Mouse (Mus musculus): ENCODE measurements around the gene Kdm5a. TPM values are rescaled to one million over a fixed set of nuclear protein-coding genes. Genes with fewer than 3 reads are reported as not detected.
A peak's percentile ranks its signal among the peaks of the same experiment; 100 is the strongest.

The Kdm5a gene
- polyA plus RNA-seq, 1 experiment = 7.5 TPM

DNA sequence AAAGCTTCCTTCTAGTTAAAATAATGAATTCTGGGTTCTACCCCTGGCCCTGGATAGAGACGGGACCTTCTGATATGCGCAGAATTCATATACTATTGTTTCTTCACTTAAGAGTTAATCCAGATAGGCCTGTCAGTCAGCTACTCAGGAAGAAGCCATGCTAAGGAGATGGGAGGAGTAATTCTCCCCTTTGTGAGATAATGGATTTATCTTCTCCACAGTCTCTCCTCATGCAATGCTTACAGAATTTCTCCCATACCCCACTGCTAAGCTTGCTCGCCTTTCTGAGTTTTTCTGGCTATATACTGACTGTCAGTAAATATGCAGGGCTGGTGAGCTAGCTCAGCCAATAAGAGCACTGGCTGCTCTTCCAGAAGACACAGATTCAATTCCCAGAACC lies 86.3 kb downstream of the Kdm5a start:
- H3K27me3 ChIP-seq (ENCODE audit: control insufficient read depth, insufficient read depth, insufficient read length) = no peaks in the 10 kb centered on the region
- H3K4me2 ChIP-seq (ENCODE audit: low read depth) = no peak overlapping the region
- no peak for TF ChIP-seq REST (IDR thresholded peaks at IDR 0.05; ENCODE audit: insufficient read depth, insufficient read length)
- TF ChIP-seq POLR2AphosphoS2 (IDR thresholded peaks at IDR 0.05; ENCODE audit: insufficient read length, low read depth) = no peak
- no peak for TF ChIP-seq MAX (IDR thresholded peaks at IDR 0.05; ENCODE audit: low read depth)
- TF ChIP-seq TCF12 (IDR thresholded peaks at IDR 0.05; ENCODE audit: insufficient read depth, poor library complexity, severe bottlenecking) = no peak
- TF ChIP-seq MYOG (IDR thresholded peaks at IDR 0.05; ENCODE audit: control insufficient read depth in 1 of 3, insufficient read depth in 1 of 3, insufficient read length in 2 of 3, low read depth in 2 of 3) = no peak
- no peak for TF ChIP-seq SRF (IDR thresholded peaks at IDR 0.05; ENCODE audit: control insufficient read depth, insufficient read length, low read depth)
- no peak for TF ChIP-seq CEBPB (IDR thresholded peaks at IDR 0.05; ENCODE audit: insufficient read depth, poor library complexity, severe bottlenecking)
- TF ChIP-seq POLR2A (IDR thresholded peaks at IDR 0.05; ENCODE audit: insufficient read length, low read depth) = no peak
- no peak for TF ChIP-seq USF1 (IDR thresholded peaks at IDR 0.05; ENCODE audit: low read depth)
- TF ChIP-seq MYOD1 (IDR thresholded peaks at IDR 0.05; ENCODE audit: control insufficient read depth in 1 of 3, insufficient read length in 2 of 3, low read depth in 2 of 3) = no peak
- TF ChIP-seq TCF3 (IDR thresholded peaks at IDR 0.05; ENCODE audit: insufficient read length, low read depth) = no peak
- TF ChIP-seq E2F4 (IDR thresholded peaks at IDR 0.05; ENCODE audit: insufficient read depth) = no peak
- no peaks in the 10 kb centered on the region for H3K79me2 ChIP-seq (ENCODE audit: control insufficient read depth, insufficient read depth)
- H3ac ChIP-seq (ENCODE audit: control insufficient read depth, insufficient read length) = no peak overlapping the region
- H3K4me3 ChIP-seq = no peak overlapping the region
- no peaks in the 10 kb centered on the region for H3K36me3 ChIP-seq (ENCODE audit: control insufficient read depth, insufficient read depth)

DNA sequence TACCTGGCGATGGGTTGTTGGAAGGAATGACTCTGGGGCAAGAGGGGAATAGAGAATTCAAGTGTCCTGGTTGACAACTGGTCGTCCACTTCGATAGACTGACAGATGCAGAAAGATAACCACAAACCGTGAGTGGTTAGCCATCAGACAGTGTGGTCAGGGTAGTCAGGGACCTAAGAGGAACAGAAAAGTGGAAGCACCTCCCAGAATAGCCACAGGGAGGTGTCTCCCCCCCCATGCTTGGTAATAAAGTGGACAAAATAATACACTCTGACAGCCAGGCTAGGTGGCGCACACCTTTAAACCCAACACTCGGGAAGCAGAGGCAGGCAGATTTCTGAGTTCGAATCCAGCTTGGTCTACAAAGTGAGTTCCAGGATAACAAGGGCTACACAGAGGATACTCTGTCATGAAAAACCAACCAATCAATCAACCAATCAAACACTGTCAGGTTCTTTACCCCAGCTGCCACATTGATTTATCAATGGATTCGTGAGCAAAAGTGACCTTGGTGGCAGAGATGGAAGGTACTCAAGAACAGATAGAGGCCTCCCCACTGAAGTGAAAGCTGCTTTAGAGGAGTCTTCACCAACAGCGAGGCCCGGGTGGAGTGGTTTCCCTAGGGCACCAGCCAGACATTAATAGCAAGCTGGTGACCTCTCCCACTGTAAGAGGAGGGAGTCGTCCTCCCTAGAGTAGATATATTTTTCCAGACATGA lies 88.6 kb downstream of the Kdm5a start:
- Histone ChIP-seq H3K4me3 (no peak overlapping the region), H3K79me2 (ENCODE audit: control insufficient read depth, insufficient read depth) (no peaks in the 10 kb centered on the region), H3K36me3 (ENCODE audit: control insufficient read depth, insufficient read depth) (no peaks in the 10 kb centered on the region), H3K27me3 (ENCODE audit: control insufficient read depth, insufficient read depth, insufficient read length) (no peaks in the 10 kb centered on the region), H3ac (ENCODE audit: control insufficient read depth, insufficient read length) (no peak overlapping the region), H3K4me2 (ENCODE audit: low read depth) (peak overlapping the region; percentile 51)
- TF ChIP-seq MYOD1 (IDR thresholded peaks at IDR 0.05; ENCODE audit: control insufficient read depth in 1 of 3, insufficient read length in 2 of 3, low read depth in 2 of 3) (peak in 1 of 3 experiments; percentile 42), MAX (IDR thresholded peaks at IDR 0.05; ENCODE audit: low read depth) (no peak), REST (IDR thresholded peaks at IDR 0.05; ENCODE audit: insufficient read depth, insufficient read length) (no peak), USF1 (IDR thresholded peaks at IDR 0.05; ENCODE audit: low read depth) (no peak), TCF12 (IDR thresholded peaks at IDR 0.05; ENCODE audit: insufficient read depth, poor library complexity, severe bottlenecking) (no peak), POLR2AphosphoS2 (IDR thresholded peaks at IDR 0.05; ENCODE audit: insufficient read length, low read depth) (no peak), MYOG (IDR thresholded peaks at IDR 0.05; ENCODE audit: control insufficient read depth in 1 of 3, insufficient read depth in 1 of 3, insufficient read length in 2 of 3, low read depth in 2 of 3) (no peak)

DNA sequence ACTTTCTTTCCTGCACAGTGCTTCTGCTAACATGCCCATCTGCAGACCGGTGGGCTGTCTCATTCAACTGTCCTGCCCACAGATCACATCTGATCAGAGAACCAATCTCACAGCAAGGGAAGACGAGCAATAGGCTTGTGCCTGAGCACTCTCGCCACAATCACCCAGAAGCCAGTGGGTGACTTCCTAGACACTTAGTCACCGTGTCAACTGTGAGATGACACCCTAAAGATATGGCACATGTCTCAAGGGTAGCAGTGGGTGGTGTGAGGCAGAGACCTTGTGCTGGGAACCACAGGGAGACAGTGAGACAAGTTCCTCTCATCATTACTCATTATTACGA lies 89.2 kb downstream of the Kdm5a start:
- H3K36me3 ChIP-seq (ENCODE audit: control insufficient read depth, insufficient read depth) = no peaks in the 10 kb centered on the region
- no peak overlapping the region for H3K4me3 ChIP-seq
- H3K4me2 ChIP-seq (ENCODE audit: low read depth) = peak overlapping the region; percentile 51
- TF ChIP-seq TCF3 (IDR thresholded peaks at IDR 0.05; ENCODE audit: insufficient read length, low read depth) (no peak), MYOG (IDR thresholded peaks at IDR 0.05; ENCODE audit: control insufficient read depth in 1 of 3, insufficient read depth in 1 of 3, insufficient read length in 2 of 3, low read depth in 2 of 3) (peak in 1 of 3 experiments; percentile 46), MYOD1 (IDR thresholded peaks at IDR 0.05; ENCODE audit: control insufficient read depth in 1 of 3, insufficient read length in 2 of 3, low read depth in 2 of 3) (peak in 1 of 3 experiments; percentile 52), TCF12 (IDR thresholded peaks at IDR 0.05; ENCODE audit: insufficient read depth, poor library complexity, severe bottlenecking) (no peak)
- no peaks in the 10 kb centered on the region for H3K79me2 ChIP-seq (ENCODE audit: control insufficient read depth, insufficient read depth)
- H3ac ChIP-seq (ENCODE audit: control insufficient read depth, insufficient read length) = no peak overlapping the region
- H3K27me3 ChIP-seq (ENCODE audit: control insufficient read depth, insufficient read depth, insufficient read length) = no peaks in the 10 kb centered on the region

DNA sequence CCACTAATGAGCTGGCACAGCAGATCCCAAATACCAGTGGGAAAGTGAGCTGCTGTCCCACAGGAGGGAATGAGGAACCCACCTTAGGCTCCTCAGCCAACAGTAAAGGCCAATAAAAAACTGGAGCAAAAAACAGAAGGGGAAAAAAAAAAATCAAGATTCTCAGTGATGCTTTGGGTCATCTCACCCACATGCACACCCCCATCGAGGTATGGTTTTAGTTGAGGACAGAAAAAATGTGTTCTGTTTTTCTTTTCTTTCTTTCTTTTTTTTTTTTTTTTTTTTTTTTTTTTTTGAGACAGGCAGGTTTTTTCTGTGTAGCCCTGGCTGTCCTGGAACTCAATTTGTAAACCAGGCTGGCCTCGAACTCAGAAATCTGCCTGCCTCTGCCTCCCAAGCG lies 89.6 kb downstream of the Kdm5a start:
- H3K27me3 ChIP-seq (ENCODE audit: control insufficient read depth, insufficient read depth, insufficient read length) = no peaks in the 10 kb centered on the region
- H3K79me2 ChIP-seq (ENCODE audit: control insufficient read depth, insufficient read depth) = no peaks in the 10 kb centered on the region
- no peaks in the 10 kb centered on the region for H3K36me3 ChIP-seq (ENCODE audit: control insufficient read depth, insufficient read depth)
- H3ac ChIP-seq (ENCODE audit: control insufficient read depth, insufficient read length) = no peak overlapping the region
- no peak overlapping the region for H3K4me3 ChIP-seq
- peak overlapping the region; percentile 51 for H3K4me2 ChIP-seq (ENCODE audit: low read depth)
- TF ChIP-seq TCF12 (IDR thresholded peaks at IDR 0.05; ENCODE audit: insufficient read depth, poor library complexity, severe bottlenecking) = no peak
- no peak for TF ChIP-seq POLR2AphosphoS2 (IDR thresholded peaks at IDR 0.05; ENCODE audit: insufficient read length, low read depth)
- no peak for TF ChIP-seq USF1 (IDR thresholded peaks at IDR 0.05; ENCODE audit: low read depth)
- TF ChIP-seq SRF (IDR thresholded peaks at IDR 0.05; ENCODE audit: control insufficient read depth, insufficient read length, low read depth) = no peak
- TF ChIP-seq MYOD1 (IDR thresholded peaks at IDR 0.05; ENCODE audit: control insufficient read depth in 1 of 3, insufficient read length in 2 of 3, low read depth in 2 of 3) = no peak
- no peak for TF ChIP-seq TCF3 (IDR thresholded peaks at IDR 0.05; ENCODE audit: insufficient read length, low read depth)
- TF ChIP-seq MAX (IDR thresholded peaks at IDR 0.05; ENCODE audit: low read depth) = no peak

DNA sequence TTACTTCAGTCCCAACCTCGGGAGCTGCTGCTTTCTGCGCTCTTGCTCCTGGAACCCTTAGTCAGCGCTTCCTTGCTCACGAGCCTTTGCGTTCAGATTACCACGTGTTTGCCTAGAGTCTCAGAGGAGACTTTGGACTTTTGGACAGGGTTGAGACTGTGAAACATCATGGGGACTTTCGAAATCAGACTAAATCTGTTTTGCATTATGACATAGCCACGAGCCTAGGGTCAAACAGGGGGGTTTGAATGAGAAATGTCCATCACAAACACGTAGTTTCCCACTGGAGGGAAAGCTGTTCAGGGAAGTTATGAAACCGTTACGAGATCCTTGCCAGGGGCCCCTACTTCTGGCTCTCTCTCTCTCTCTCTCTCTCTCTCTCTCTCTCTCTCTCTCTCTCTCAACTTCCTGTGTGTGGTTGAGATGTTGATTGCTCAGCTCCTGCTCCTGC lies 90.7 kb downstream of the Kdm5a start:
- no peaks in the 10 kb centered on the region for H3K79me2 ChIP-seq (ENCODE audit: control insufficient read depth, insufficient read depth)
- H3K36me3 ChIP-seq (ENCODE audit: control insufficient read depth, insufficient read depth) = no peaks in the 10 kb centered on the region
- no peak overlapping the region for H3K4me3 ChIP-seq
- TF ChIP-seq SRF (IDR thresholded peaks at IDR 0.05; ENCODE audit: control insufficient read depth, insufficient read length, low read depth) (no peak), MYOD1 (IDR thresholded peaks at IDR 0.05; ENCODE audit: control insufficient read depth in 1 of 3, insufficient read length in 2 of 3, low read depth in 2 of 3) (no peak), USF1 (IDR thresholded peaks at IDR 0.05; ENCODE audit: low read depth) (no peak), POLR2A (IDR thresholded peaks at IDR 0.05; ENCODE audit: insufficient read length, low read depth) (no peak)
- no peak overlapping the region for H3K4me2 ChIP-seq (ENCODE audit: low read depth)
- H3ac ChIP-seq (ENCODE audit: control insufficient read depth, insufficient read length) = no peak overlapping the region
- no peaks in the 10 kb centered on the region for H3K27me3 ChIP-seq (ENCODE audit: control insufficient read depth, insufficient read depth, insufficient read length)
